Mouse (Mus musculus) intestine, embryonic 15.5 days (tissue): ENCODE measurements around the gene Trex2. TPM values are rescaled to one million over a fixed set of nuclear protein-coding genes. Genes with fewer than 3 reads are reported as not detected.

ENCODE experiments used
- ATAC-seq: fragments of 200-750 bp; cut with Nextera tagmentation; 2 replicates; pipeline ENCODE4 v1.8.0; 2017; ENCODE audit warnings: moderate TSS enrichment, moderate library complexity
- H3K27ac ChIP-seq: fragments of 300-500 bp; sonication (generic); 2 replicates; pipeline ENCODE4 v1.5.1; 2015; ENCODE audit warnings: mild to moderate bottlenecking, inconsistent platforms
- H3K27me3 ChIP-seq: fragments of 300-500 bp; sonication (generic); replicated peaks from 2 replicates; pipeline ENCODE4 v1.6.1; 2015; ENCODE audit warnings: inconsistent platforms
- H3K36me3 ChIP-seq: fragments of 300-500 bp; sonication (generic); 2 replicates; pipeline ENCODE4 v1.6.1; 2015; ENCODE audit warnings: inconsistent platforms
- H3K4me1 ChIP-seq: fragments of 300-500 bp; sonication (generic); replicated peaks from 2 replicates; pipeline ENCODE4 v1.6.1; 2015; ENCODE audit warnings: inconsistent platforms
- H3K4me2 ChIP-seq: fragments of 300-500 bp; sonication (generic); replicated peaks from 2 replicates; pipeline ENCODE4 v1.6.1; 2015; ENCODE audit warnings: mild to moderate bottlenecking, inconsistent platforms
- H3K4me3 ChIP-seq: fragments of 300-500 bp; sonication (generic); replicated peaks from 2 replicates; pipeline ENCODE4 v1.5.1; 2015; ENCODE audit warnings: inconsistent platforms
- H3K9ac ChIP-seq: fragments of 300-500 bp; sonication (generic); 2 replicates; pipeline ENCODE4 v1.6.1; 2015; ENCODE audit warnings: inconsistent platforms
- H3K9me3 ChIP-seq: fragments of 300-500 bp; sonication (generic); 2 replicates; pipeline ENCODE4 v1.6.1; 2016; ENCODE audit warnings: inconsistent platforms
- WGBS: fragments of 180-500 bp; shearing (Covaris S2); methylation state at CpG from one replicate; pipeline ENCODE4 v1.1.7; 2015; 5-methylcytosine and 5-hydroxymethylcytosine counted together
- polyA plus RNA-seq: library from polyadenylated mRNA; unstranded; fragments of >200 nt; fragmentation: Nextera tagmentation; extraction: Ambion mirVana; gene quantifications from 2 replicates; pipeline ENCODE4 v1.2.1, GENCODE M21; 2015

Trex2 gene
- polyA plus RNA-seq = not detected in 2 replicates

GRCm38 (mm10) chrX:73435252-73435651 is at the start of gene Trex2:
Gene Trex2, minus strand, starts transcription at chrX:73435344.
- no peak for ATAC-seq
- 54% methylated on average over 11 of the region's 11 CpGs for WGBS

GRCm38 (mm10) chrX:73484870-73485269 is 49.7 kb upstream of the Trex2 start:
- Histone ChIP-seq H3K4me3 (no peak overlapping the region), H3K27me3 (peaks cover 2% of the 10 kb centered on the region; the same call in 1 of the 2 replicates), H3K4me1 (no peaks in the 10 kb centered on the region), H3K36me3 (no peaks in the 10 kb centered on the region), H3K9me3 (no peaks in the 10 kb centered on the region), H3K9ac (no peak overlapping the region), H3K4me2 (peak overlapping the region; percentile 50), H3K27ac (no peak overlapping the region)
- WGBS = 93% methylated on average over 4 of the region's 4 CpGs
- ATAC-seq = no peak

More at GRCm38 (mm10) chrX:73435252-73435651, at the start of gene Trex2:
- H3K9ac ChIP-seq = no peak within 1 kb of the TSS
- H3K4me2 ChIP-seq = no peak within 1 kb of the TSS
- H3K4me3 ChIP-seq = no peak within 1 kb of the TSS
- H3K4me1 ChIP-seq = no peaks in the 10 kb centered on the region
- no peaks in the 10 kb centered on the region for H3K27me3 ChIP-seq
- no peaks in the 10 kb centered on the region for H3K9me3 ChIP-seq
- no peak within 1 kb of the TSS for H3K27ac ChIP-seq
- H3K36me3 ChIP-seq = no peaks in the 10 kb centered on the region

GRCm38 (mm10) chrX:73484076-73484475 is 48.9 kb upstream of the Trex2 start:
- WGBS = 63% methylated on average over 1 of the region's 1 CpGs
- ATAC-seq = no peak

GRCm38 (mm10) chrX:73483484-73483810 is 48.3 kb upstream of the Trex2 start, which contains the start of gene Bgn:
Gene Bgn, plus strand, starts transcription at chrX:73483602.
- peak within 1 kb of the TSS; percentile 39; the same call in 1 of the 2 replicates for H3K9ac ChIP-seq

More at GRCm38 (mm10) chrX:73484076-73484475, 48.9 kb upstream of the Trex2 start:
- H3K4me2 ChIP-seq = peak overlapping the region; percentile 50
- peak overlapping the region; percentile 29 for H3K4me3 ChIP-seq
- H3K36me3 ChIP-seq = no peaks in the 10 kb centered on the region
- H3K9me3 ChIP-seq = no peaks in the 10 kb centered on the region
- H3K27me3 ChIP-seq = no peaks in the 10 kb centered on the region; the same call in 1 of the 2 replicates
- no peaks in the 10 kb centered on the region for H3K4me1 ChIP-seq
- H3K27ac ChIP-seq = no peak overlapping the region
- peak overlapping the region; percentile 39; the same call in 1 of the 2 replicates for H3K9ac ChIP-seq

GRCm38 (mm10) chrX:73482643-73483483 is 47.7 kb upstream of the Trex2 start:
- no peak overlapping the region for H3K9ac ChIP-seq
- H3K4me3 ChIP-seq = peak overlapping the region; percentile 29; the same call in 1 of the 2 replicates
- H3K4me1 ChIP-seq = no peaks in the 10 kb centered on the region
- WGBS = 43% methylated on average over 4 of the region's 4 CpGs
- peak overlapping the region; percentile 50 for H3K4me2 ChIP-seq
- no peaks in the 10 kb centered on the region for H3K36me3 ChIP-seq
- ATAC-seq = peak; percentile 34; the same call in 1 of the 2 replicates
- H3K27me3 ChIP-seq = no peaks in the 10 kb centered on the region; the same call in 1 of the 2 replicates
- H3K9me3 ChIP-seq = no peaks in the 10 kb centered on the region
- H3K27ac ChIP-seq = 0 out of 2 replicates have a peak overlapping the region, but pooled peaks have one; percentile 9

More at GRCm38 (mm10) chrX:73483484-73483810, 48.3 kb upstream of the Trex2 start, which contains the start of gene Bgn:
- WGBS = 32% methylated on average over 14 of the region's 14 CpGs
- peak; percentile 39; the same call in 1 of the 2 replicates for ATAC-seq
- H3K9me3 ChIP-seq = no peaks in the 10 kb centered on the region
- H3K4me3 ChIP-seq = peak within 1 kb of the TSS; percentile 29
- no peaks in the 10 kb centered on the region; the same call in 1 of the 2 replicates for H3K27me3 ChIP-seq
- H3K27ac ChIP-seq = 0 out of 2 replicates have a peak within 1 kb of the TSS, but pooled peaks have one; percentile 9
- peak within 1 kb of the TSS; percentile 50 for H3K4me2 ChIP-seq
- H3K4me1 ChIP-seq = no peaks in the 10 kb centered on the region
- H3K36me3 ChIP-seq = no peaks in the 10 kb centered on the region

GRCm38 (mm10) chrX:73480334-73480733 is 45.2 kb upstream of the Trex2 start:
- Histone ChIP-seq H3K27ac (peak overlapping the region; percentile 44; the same call in 1 of the 2 replicates), H3K4me3 (no peak overlapping the region), H3K9me3 (no peaks in the 10 kb centered on the region), H3K27me3 (no peaks in the 10 kb centered on the region; the same call in 1 of the 2 replicates), H3K9ac (no peak overlapping the region), H3K36me3 (no peaks in the 10 kb centered on the region), H3K4me2 (no peak overlapping the region), H3K4me1 (no peaks in the 10 kb centered on the region)
- WGBS = 63% methylated on average over 2 of the region's 2 CpGs
- ATAC-seq = peak; percentile 28; the same call in 1 of the 2 replicates

GRCm38 (mm10) chrX:73479656-73480055 is 44.5 kb upstream of the Trex2 start:
- H3K9ac ChIP-seq = no peak overlapping the region
- H3K4me2 ChIP-seq = no peak overlapping the region
- H3K36me3 ChIP-seq = no peaks in the 10 kb centered on the region
- H3K4me1 ChIP-seq = no peaks in the 10 kb centered on the region
- no peaks in the 10 kb centered on the region for H3K9me3 ChIP-seq
- H3K27ac ChIP-seq = peak overlapping the region; percentile 44; the same call in 1 of the 2 replicates
- H3K4me3 ChIP-seq = no peak overlapping the region
- no peaks in the 10 kb centered on the region; the same call in 1 of the 2 replicates for H3K27me3 ChIP-seq
- no peak for ATAC-seq

- 79% methylated on average over 2 of the region's 2 CpGs for WGBS
- Histone ChIP-seq H3K9me3 (no peaks in the 10 kb centered on the region), H3K9ac (no peak overlapping the region), H3K4me1 (no peaks in the 10 kb centered on the region), H3K36me3 (no peaks in the 10 kb centered on the region), H3K27ac (no peak overlapping the region), H3K27me3 (no peaks in the 10 kb centered on the region), H3K4me2 (no peak overlapping the region), H3K4me3 (no peak overlapping the region)
- ATAC-seq = no peak
Measured at GRCm38 (mm10) chrX:73477500-73477899, 42.4 kb upstream of the Trex2 start.

GRCm38 (mm10) chrX:73476621-73477020 is 41.5 kb upstream of the Trex2 start:
- H3K4me1 ChIP-seq = no peaks in the 10 kb centered on the region
- no peak overlapping the region for H3K4me2 ChIP-seq
- WGBS = 46% methylated on average over 2 of the region's 2 CpGs

GRCm38 (mm10) chrX:73475658-73476256 is 40.6 kb upstream of the Trex2 start:
- Histone ChIP-seq H3K4me1 (no peaks in the 10 kb centered on the region), H3K9ac (no peak overlapping the region), H3K9me3 (no peaks in the 10 kb centered on the region), H3K4me3 (no peak overlapping the region), H3K4me2 (no peak overlapping the region), H3K27ac (0 out of 2 replicates have a peak overlapping the region, but pooled peaks have one; percentile 54), H3K36me3 (no peaks in the 10 kb centered on the region), H3K27me3 (no peaks in the 10 kb centered on the region)
- 90% methylated on average over 1 of the region's 1 CpGs for whole genome bisulfite sequencing
- ATAC-seq = no peak

More at GRCm38 (mm10) chrX:73476621-73477020, 41.5 kb upstream of the Trex2 start:
- Histone ChIP-seq H3K9me3 (no peaks in the 10 kb centered on the region), H3K9ac (no peak overlapping the region), H3K36me3 (no peaks in the 10 kb centered on the region), H3K4me3 (no peak overlapping the region), H3K27ac (no peak overlapping the region), H3K27me3 (no peaks in the 10 kb centered on the region)
- ATAC-seq = peak; percentile 66

- Histone ChIP-seq H3K4me2 (no peak overlapping the region), H3K4me3 (no peak overlapping the region), H3K9ac (no peak overlapping the region), H3K4me1 (no peaks in the 10 kb centered on the region), H3K36me3 (no peaks in the 10 kb centered on the region), H3K27me3 (no peaks in the 10 kb centered on the region), H3K27ac (peak overlapping the region; percentile 40), H3K9me3 (no peaks in the 10 kb centered on the region)
- ATAC-seq = peak; percentile 58
- 48% methylated on average over 12 of the region's 12 CpGs for WGBS
Measured at GRCm38 (mm10) chrX:73474340-73475165, 39.4 kb upstream of the Trex2 start.
